Mouse (Mus musculus) lung, postnatal 10 days (tissue): ENCODE data around the gene Jsrp1.

ENCODE experiments used
- DNase-seq: peaks from one replicate; pipeline ENCODE4 v3.0.0; 2021

The Jsrp1 gene

GRCm38 (mm10) chr10:80813366-80813765 lies at the start of gene Jsrp1:
Gene Jsrp1 (minus strand): TSS chr10:80813498.
- DNase-seq = no peak

GRCm38 (mm10) chr10:80862305-80862704 lies 49.0 kb upstream of the Jsrp1 start:
- no peak for DNase-seq

DNA sequence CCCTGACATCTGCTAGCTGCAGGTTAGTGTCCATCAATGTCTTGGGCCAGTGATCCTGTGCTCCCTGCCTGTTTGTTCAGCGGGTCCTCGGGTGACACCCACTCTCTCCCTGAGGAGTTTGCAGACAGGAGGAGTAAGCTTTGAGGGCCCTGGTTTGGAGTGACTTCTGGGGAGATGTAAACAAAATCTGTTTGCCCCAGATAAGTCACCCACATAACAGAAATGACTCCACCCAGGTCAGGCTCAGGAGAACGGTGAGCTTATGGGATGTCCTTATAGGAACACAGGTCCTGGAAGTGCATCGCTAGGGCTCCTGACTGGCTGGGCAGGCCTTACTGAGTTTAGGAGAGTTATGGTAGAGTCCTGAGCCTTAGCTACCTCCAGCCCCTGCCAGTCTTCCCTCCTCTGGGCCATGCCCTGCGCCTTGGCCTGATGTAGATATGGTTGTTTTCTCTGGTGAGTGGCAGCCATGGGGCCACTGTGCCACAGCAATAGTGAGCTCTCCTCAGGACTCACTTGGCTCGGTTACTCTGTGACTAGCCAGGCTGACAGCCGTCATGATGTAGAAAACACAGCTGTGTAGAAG lies 45.1 kb upstream of the Jsrp1 start:
- no peak for DNase-seq

DNA sequence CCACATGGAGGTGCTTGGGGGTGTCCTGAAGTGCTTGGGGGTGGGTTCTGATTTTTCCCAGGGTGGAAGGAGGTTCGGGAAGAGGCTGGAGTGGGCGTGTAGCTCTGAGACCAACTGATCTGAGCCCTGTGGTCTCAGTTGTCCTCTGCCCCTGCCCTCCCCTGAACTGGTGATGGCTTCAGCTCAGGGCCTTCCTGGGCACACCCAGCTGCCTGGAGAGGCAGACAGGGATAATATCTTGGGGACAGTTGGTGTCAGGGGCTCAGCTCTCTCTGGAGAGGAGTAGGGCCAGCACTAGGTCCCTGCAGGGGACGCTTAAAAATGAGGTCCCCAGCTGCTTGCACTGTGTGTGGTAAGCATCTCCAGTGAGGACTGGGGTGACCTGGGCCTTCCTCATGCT lies 44.5 kb upstream of the Jsrp1 start:
- DNase-seq = no peak

DNA sequence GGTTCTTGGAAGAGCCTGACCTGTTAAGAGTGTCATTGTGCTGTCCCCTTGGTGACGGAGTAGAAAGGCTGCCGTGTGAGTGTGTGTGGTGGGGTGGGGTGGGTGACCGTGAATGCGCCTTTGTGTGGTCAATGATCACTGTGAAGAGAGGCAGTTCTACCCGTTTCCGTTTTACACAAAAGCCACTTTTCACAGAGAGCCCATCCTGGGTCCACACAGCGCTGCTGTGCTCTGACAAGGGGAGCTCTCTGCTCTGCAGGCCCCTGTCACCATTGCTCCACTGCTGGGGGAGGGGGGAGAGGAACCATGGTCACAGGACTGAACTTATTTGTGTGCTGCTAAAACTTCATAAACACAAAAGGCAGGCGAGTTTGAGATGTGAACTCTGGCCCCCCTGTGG lies 44.1 kb upstream of the Jsrp1 start:
- DNase-seq = no peak

GRCm38 (mm10) chr10:80856908-80857307 lies 43.6 kb upstream of the Jsrp1 start:
- no peak for DNase-seq

GRCm38 (mm10) chr10:80856267-80856666 lies 43.0 kb upstream of the Jsrp1 start:
- DNase-seq = peak; percentile 36

GRCm38 (mm10) chr10:80855749-80856073 lies 42.4 kb upstream of the Jsrp1 start:
- DNase-seq = no peak

GRCm38 (mm10) chr10:80854913-80855748 lies 41.8 kb upstream of the Jsrp1 start, which contains the start of the genes Lsm7 and Sppl2b:
Gene Lsm7 (minus strand): TSS chr10:80855209.
Gene Sppl2b (plus strand): TSS chr10:80855275.
- DNase-seq = peak; percentile 98

DNA sequence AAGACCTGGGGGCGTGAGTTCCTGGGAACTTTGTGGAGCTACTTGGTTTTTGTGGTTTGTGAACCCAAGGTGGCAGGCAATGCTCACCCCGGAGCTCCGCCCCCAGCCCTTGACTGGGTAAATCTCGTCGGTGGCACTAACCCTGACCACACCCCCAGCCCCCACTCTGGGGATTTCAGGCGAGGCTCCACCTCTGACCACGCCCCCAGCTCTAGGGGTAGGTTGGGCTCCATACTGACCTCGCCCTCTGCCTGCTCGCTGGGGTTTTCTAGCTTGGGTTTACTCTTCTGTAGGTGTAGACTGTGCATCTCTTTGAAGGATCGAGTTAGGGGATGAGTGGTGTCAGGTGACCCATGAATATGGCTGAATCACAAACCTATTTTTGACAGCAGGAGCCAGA lies 35.3 kb upstream of the Jsrp1 start:
- DNase-seq = peak; percentile 80

- no peak for DNase-seq
These were observed 32.4 kb upstream of the Jsrp1 start for GRCm38 (mm10) chr10:80845732-80846131.

- no peak for DNase-seq
These were observed 31.9 kb upstream of the Jsrp1 start for GRCm38 (mm10) chr10:80845055-80845693.

DNA sequence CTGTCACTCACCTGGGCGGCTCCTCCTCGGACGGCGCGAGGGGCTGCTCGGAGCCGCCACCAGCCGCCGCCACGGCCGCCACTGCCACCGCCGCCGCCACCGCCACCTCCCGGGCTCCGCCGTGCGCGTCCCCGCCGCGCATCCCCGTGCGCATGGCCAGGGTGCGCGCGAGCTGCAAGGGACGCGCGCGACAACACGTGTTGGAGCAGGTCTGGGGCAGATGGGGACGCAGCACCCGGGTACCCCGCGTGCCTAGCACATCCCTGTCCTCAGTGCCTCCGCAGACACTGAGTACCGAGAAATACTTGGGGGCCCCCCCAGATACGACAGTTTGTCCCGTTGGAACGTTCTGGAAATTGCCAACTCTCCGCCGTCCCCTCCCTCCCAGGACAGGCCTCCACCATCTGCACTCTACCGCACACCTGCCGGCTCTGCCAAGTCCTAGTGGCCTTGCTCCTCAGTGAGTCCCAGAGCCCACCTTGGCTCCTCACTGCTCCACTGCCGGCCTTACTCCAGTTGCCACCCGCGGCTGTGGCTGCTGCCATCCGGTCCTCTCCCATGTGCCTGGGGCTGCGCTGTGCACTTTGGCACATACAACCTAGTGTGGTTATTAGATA lies 30.7 kb upstream of the Jsrp1 start, which contains the start of gene Lingo3:
Lingo3 (minus strand) TSS at position 109 of the 617 bp plus-strand sequence.
- DNase-seq = no peak

DNA sequence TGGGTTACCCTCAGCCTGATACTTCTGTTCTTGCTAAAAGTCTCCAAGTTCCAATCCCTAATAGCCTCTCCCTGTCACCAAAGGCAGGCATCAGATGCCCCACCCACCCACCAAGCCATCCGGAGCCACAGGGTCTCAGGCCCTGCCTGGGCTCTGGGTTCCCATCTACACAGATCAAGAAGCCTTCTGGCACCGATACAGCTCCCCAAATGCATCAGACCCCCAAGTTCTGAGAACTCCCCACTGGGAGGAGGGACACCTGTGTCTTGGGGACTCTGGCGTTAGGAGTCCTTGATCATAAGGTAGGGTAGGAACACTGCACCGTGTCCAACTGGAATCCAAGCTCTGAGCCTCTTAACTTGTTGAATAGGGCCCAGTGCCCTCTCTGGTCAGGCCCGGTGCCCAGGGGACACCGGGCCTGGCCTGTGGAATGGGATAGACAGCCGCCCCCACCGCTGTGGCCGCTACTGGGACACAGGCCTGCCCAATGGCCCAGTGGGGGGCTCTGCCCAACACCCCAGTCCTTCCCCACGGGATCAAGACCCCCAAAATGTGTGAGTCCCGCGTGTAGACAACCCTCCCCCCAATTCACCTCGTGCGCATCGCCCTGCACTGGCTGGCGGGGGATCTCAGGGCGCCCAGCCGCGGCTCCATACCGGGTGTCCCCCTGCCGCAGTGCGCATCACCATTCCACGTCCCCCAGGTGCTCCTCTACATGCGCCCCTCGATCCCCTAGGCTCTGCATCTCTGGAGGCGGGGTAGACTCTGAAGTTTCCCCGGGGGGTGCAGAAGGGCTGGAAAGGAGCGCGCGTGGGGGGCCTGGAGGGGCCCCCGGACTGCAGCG lies 30.0 kb upstream of the Jsrp1 start:
- DNase-seq = no peak

DNA sequence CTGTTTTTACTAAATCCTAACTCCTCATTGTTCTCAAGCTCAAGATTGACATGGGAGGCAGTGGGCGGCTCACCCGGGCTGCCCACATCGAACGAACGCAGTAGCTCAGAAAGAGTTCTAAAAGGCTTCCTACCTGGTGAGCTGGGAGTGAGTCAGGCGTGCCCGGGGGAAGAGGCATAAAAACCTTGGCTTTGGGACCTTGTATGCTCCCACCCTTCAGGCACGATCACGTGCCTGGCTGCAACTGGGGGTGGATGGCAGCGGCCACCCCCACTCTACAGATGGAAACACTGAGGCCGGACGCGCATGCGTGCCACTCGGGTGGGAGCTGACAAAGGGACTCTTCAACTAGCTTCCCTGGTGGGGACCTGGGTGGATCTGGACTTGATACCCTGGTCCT lies 29.0 kb upstream of the Jsrp1 start:
- DNase-seq = no peak

DNA sequence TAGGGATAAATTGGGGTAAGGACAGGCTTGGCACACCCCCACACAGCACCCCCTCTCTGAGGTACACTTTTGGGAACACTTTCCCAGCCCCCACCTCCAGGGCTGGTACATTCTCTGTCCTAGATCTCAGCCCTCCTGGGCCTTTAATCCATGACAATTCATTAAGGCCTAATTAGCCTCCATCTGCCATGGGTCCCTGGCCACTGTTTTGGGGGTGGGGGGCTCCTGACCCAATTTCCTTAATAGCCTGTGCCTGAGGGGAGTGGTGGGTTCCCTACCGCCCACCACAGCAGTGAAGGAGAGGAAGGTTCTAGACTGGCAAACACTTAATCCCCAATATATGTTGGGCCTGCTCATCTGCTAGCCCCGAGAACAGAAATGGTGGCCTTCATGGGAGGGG lies 28.4 kb upstream of the Jsrp1 start:
- DNase-seq = no peak

DNA sequence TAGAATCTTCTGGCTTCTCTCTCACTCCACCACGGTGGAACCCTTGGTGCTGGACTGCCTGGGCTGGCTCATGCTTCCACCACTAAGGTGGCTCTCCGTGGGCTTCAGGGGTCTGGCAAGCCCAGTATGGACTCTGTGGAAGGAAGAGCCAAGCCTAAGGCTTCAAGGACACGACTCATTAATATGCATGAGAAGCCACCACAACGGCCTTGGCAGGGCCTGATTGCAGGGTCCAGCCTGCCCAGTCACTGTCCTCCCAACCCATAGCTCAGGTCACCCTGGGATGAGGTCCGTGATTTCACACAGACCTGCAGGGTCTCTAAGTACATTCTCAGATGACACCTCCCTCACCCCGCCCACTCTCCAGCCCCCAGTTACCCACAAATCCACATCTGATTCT lies 26.6 kb upstream of the Jsrp1 start:
- no peak for DNase-seq

GRCm38 (mm10) chr10:80838346-80838912 lies 25.1 kb upstream of the Jsrp1 start:
- no peak for DNase-seq

DNA sequence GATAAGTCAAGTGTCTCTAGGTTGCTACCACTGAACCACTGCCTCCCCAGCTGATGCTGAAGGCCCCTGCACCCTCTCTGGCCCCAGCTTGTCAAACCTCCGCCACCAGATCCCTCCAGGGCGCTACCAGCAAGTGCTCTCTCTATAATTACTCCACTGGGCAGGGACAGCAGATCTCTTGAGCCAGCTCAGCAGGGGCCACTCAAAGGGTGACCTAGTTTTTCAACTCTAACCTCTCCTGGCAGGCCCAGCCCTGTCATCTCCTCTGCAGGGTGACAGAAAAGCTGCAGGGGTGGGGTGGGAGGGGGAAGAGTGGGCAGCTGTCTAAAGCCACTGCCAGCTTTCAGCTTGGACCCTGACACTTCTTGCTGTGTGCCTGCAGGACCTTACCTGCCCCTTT lies 24.5 kb upstream of the Jsrp1 start:
- DNase-seq = no peak

- DNase-seq = no peak
These were observed 23.7 kb upstream of the Jsrp1 start for GRCm38 (mm10) chr10:80836949-80837379.

DNA sequence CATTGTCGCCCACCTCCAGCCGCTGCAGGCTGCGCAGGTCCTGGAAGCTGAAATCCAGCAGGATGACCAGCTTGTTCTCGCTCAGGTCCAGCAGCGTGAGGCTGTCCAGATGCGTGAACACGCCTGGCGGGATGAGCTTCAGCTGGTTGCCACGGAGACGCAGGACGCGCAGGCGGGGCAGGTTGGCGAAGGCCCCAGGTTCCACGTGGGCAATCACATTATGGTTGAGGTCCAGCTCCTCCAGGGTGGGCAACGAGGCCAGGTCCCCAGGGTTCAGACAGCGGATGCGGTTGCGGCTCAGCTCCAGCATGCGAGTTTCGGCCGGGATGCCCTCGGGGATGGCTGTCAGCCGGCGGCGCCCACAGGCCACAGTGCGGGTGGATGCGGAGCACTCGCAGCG lies 22.3 kb upstream of the Jsrp1 start:
- DNase-seq = no peak

DNA sequence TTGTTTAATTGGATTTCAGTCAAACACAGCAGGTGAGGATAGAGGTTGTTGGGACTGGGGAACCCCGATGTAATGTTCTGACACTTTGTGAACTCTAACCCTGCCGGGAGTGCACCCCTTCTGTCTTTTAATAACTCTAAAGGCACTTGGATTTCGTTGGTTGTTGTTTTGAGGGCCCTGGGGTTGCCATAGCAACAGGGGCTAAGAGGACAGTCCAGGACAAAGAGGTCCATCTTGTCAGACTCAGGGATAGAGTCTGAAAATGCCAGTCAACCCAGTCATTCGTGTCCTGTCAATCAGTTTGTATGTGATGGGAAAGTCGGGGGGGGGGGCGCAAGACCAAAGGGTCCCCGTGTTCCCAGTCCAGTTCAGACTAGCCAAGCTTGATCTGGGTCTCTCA lies 19.5 kb upstream of the Jsrp1 start:
- DNase-seq = no peak
